Mouse (Mus musculus) heart, embryonic 11.5 days (tissue): ENCODE measurements around the gene Anks1. TPM values are rescaled to one million over a fixed set of nuclear protein-coding genes. Genes with fewer than 3 reads are reported as not detected.

Experiments used
- ATAC-seq: fragments of 200-750 bp; cut with Nextera tagmentation; replicated peaks from 2 replicates; pipeline ENCODE4 v1.8.0; 2017; ENCODE audit warnings: moderate library complexity; ENCODE audit not compliant: insufficient number of reproducible peaks, low FRiP score, low TSS enrichment
- H3K27ac ChIP-seq: fragments of 300-500 bp; sonication (generic); 2 replicates; pipeline ENCODE4 v1.5.1; 2014; ENCODE audit warnings: mild to moderate bottlenecking, low read depth, low read length
- H3K27me3 ChIP-seq: fragments of 300-500 bp; sonication (generic); 2 replicates; pipeline ENCODE4 v1.6.1; 2014; ENCODE audit warnings: mild to moderate bottlenecking, low read length, mixed read lengths; ENCODE audit not compliant: control insufficient read depth, insufficient read depth
- H3K36me3 ChIP-seq: fragments of 300-500 bp; sonication (generic); 2 replicates; pipeline ENCODE4 v1.6.1; 2014; ENCODE audit warnings: mild to moderate bottlenecking, low read length, moderate library complexity, mixed read lengths; ENCODE audit not compliant: control insufficient read depth, insufficient read depth
- H3K4me1 ChIP-seq: fragments of 300-500 bp; sonication (generic); 2 replicates; pipeline ENCODE4 v1.6.1; 2014; ENCODE audit warnings: low read length; ENCODE audit not compliant: control insufficient read depth, insufficient read depth
- H3K4me2 ChIP-seq: fragments of 300-500 bp; sonication (generic); 2 replicates; pipeline ENCODE4 v1.6.1; 2014; ENCODE audit warnings: mild to moderate bottlenecking, moderate library complexity
- H3K4me3 ChIP-seq: fragments of 300-500 bp; sonication (generic); 2 replicates; pipeline ENCODE4 v1.5.1; 2014; ENCODE audit warnings: low read depth, low read length
- H3K9ac ChIP-seq: fragments of 300-500 bp; sonication (generic); 2 replicates; pipeline ENCODE4 v1.6.1; 2014; ENCODE audit warnings: mild to moderate bottlenecking, low read depth, low read length, moderate library complexity
- H3K9me3 ChIP-seq: fragments of 300-500 bp; sonication (generic); replicated peaks from 2 replicates; pipeline ENCODE4 v1.6.1; 2016; ENCODE audit warnings: low read length; ENCODE audit not compliant: control insufficient read depth
- WGBS: fragments of 180-500 bp; shearing (Covaris S2); extraction: QIAGEN DNeasy Blood & Tissue Kit; methylation state at CpG from one replicate; pipeline ENCODE4 v1.1.7; 2014; ENCODE audit not compliant: insufficient replicate concordance; 5-methylcytosine and 5-hydroxymethylcytosine counted together
- polyA plus RNA-seq: library from polyadenylated mRNA; unstranded; fragments of >200 nt; fragmentation: Nextera tagmentation; extraction: Ambion mirVana; gene quantifications from 2 replicates; pipeline ENCODE4 v1.2.1, GENCODE M21; 2014

Anks1 gene
- polyA plus RNA-seq, 1 experiment from 2014 or later = 6.9 TPM

DNA sequence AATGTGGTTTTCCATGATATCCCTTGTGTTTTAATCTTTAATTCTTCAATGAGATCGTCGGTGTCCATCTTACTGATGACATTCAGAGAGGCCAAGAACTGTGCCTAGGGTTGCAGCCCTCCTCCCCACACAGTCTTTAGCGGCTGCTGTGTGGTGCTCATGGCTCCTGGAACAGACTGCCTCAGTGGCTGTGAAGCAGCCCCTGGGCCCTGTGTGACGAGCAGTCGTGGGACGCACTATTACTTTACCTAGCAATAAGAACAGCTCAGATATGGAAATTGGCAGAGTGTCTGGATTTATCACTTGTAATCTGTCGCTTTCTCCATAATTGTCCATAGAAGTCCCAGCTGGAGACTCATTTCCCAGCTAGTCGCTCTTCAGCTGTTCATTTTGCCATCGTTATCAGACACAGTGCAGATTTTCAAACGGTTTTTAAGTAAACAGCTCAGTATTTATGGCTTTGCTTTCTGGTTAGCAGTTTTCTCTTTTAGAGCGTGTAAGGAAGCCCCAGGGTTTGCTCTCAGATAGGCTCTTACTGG, 13.1 kb downstream of the Anks1 start:
- no peak for ATAC-seq
- Histone ChIP-seq H3K4me2 (no peak overlapping the region), H3K27ac (no peak overlapping the region), H3K36me3 (no peaks in the 10 kb centered on the region), H3K4me1 (peaks cover 8% of the 10 kb centered on the region), H3K4me3 (no peak overlapping the region), H3K9me3 (no peaks in the 10 kb centered on the region), H3K27me3 (no peaks in the 10 kb centered on the region), H3K9ac (no peak overlapping the region)
- 84% methylated on average over 11 of the region's 11 CpGs for WGBS

DNA sequence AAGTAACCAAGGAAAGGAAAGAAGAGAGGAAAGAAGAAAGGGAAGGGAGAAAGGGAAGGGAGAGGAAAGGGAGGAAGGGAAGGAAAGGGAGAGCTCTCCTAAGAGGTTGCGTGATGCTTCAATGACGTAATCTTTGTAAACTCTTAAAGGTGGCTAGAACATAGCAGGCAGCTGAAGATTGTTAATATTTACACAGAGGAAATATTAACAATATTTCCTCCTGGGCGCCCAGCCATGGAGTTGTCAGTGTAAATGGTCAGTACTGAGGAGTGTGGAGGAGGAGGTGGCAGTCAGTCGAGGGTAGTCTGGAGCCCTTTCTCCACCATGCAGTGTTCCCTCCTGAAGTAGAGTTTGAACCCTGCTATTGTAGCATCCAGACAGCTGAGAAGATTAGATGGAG, 15.9 kb downstream of the Anks1 start:
- no peak overlapping the region for H3K4me2 ChIP-seq
- no peak overlapping the region for H3K4me3 ChIP-seq
- no peak overlapping the region for H3K9ac ChIP-seq
- H3K9me3 ChIP-seq = no peaks in the 10 kb centered on the region
- no peak overlapping the region for H3K27ac ChIP-seq
- ATAC-seq = no peak
- 80% methylated on average over 4 of the region's 4 CpGs for WGBS
- H3K36me3 ChIP-seq = no peaks in the 10 kb centered on the region
- no peaks in the 10 kb centered on the region for H3K27me3 ChIP-seq
- peaks cover 8% of the 10 kb centered on the region; the same call in 1 of the 2 replicates for H3K4me1 ChIP-seq

GRCm38 (mm10) chr17:27925504-27925903, 16.4 kb downstream of the Anks1 start:
- Histone ChIP-seq H3K27me3 (no peaks in the 10 kb centered on the region), H3K27ac (no peak overlapping the region), H3K36me3 (no peaks in the 10 kb centered on the region), H3K9me3 (no peaks in the 10 kb centered on the region), H3K4me3 (no peak overlapping the region), H3K4me1 (peaks cover 8% of the 10 kb centered on the region; the same call in 1 of the 2 replicates), H3K9ac (no peak overlapping the region), H3K4me2 (no peak overlapping the region)
- 77% methylated on average over 7 of the region's 7 CpGs for WGBS
- no peak for ATAC-seq

DNA sequence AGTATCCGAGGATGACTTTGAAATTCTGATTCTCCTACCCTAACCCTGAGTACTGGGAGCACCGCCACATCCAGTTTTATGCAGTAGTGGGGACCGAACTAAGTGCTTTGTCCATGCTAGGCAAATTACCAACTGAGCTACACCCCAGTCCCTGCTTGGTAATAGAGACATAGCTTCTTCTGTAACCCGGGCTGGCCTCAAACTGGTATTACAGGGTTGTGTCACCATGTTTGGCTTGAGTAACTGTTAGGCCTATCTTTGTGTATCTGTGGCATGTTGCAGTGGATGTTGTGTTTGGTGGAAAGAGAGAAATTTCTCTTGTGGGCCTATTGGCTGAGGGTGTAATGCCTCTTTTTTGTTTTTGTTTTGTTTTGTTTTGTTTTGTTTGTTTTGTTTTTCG, 21.2 kb downstream of the Anks1 start:
- Histone ChIP-seq H3K4me1 (peaks cover 8% of the 10 kb centered on the region; the same call in 1 of the 2 replicates), H3K36me3 (no peaks in the 10 kb centered on the region), H3K27ac (no peak overlapping the region), H3K4me3 (no peak overlapping the region), H3K9ac (no peak overlapping the region), H3K9me3 (no peaks in the 10 kb centered on the region), H3K27me3 (no peaks in the 10 kb centered on the region), H3K4me2 (no peak overlapping the region)
- no peak for ATAC-seq
- WGBS = 89% methylated on average over 5 of the region's 5 CpGs

DNA sequence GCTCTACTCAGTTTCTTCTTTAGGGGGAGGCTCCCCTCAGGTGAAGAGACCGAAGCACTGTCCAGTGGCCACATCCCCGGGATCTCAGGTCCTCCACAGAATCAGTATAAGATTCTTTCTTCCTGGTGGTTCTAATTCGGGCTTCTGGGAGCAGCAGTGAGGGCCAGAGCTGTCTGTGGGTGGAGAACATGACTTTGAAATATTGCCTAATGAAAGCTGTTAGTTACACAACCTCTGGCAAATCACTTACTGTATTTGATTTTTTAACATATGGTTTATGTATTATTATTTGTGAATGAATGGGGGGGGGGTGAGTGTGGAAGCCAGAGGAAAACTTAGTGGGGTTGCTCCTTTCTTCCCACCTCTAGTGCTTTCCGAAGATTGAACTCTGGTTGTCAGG, 22.7 kb downstream of the Anks1 start:
- ATAC-seq = no peak
- Histone ChIP-seq H3K36me3 (no peaks in the 10 kb centered on the region), H3K4me3 (no peak overlapping the region), H3K4me2 (no peak overlapping the region), H3K27ac (no peak overlapping the region), H3K27me3 (no peaks in the 10 kb centered on the region), H3K4me1 (no peaks in the 10 kb centered on the region), H3K9ac (no peak overlapping the region), H3K9me3 (no peaks in the 10 kb centered on the region)
- 78% methylated on average over 4 of the region's 4 CpGs for WGBS

GRCm38 (mm10) chr17:27934136-27934910, 25.2 kb downstream of the Anks1 start:
- no peak overlapping the region for H3K9ac ChIP-seq
- H3K4me2 ChIP-seq = no peak overlapping the region
- no peaks in the 10 kb centered on the region for H3K36me3 ChIP-seq
- ATAC-seq = no peak
- peaks cover 15% of the 10 kb centered on the region for H3K4me1 ChIP-seq
- no peak overlapping the region for H3K27ac ChIP-seq
- no peaks in the 10 kb centered on the region for H3K9me3 ChIP-seq
- H3K27me3 ChIP-seq = no peaks in the 10 kb centered on the region
- WGBS = 85% methylated on average over 10 of the region's 10 CpGs
- H3K4me3 ChIP-seq = no peak overlapping the region

DNA sequence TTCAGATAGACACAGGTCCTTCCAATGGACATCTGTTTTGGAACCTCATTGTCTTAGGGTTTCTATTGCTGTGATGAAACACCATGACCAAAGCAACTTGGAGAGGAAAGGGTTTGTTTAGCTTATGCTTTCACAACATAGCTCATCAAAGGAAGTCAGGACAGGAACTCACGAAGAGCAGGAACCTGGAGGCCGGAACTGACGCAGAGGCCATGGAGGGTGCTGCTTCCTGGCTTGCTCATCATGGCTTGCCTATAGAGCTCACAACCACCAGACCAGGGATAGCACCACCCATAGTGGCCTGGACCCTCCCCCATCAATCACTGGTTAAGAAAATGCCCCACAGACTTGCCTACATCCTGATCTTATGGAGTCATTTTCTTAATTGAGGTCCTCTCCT, 26.0 kb downstream of the Anks1 start:
- H3K27me3 ChIP-seq = no peaks in the 10 kb centered on the region
- H3K36me3 ChIP-seq = no peaks in the 10 kb centered on the region
- H3K9ac ChIP-seq = no peak overlapping the region
- no peaks in the 10 kb centered on the region for H3K9me3 ChIP-seq
- 75% methylated on average over 3 of the region's 3 CpGs for WGBS
- H3K4me1 ChIP-seq = peaks cover 23% of the 10 kb centered on the region
- H3K27ac ChIP-seq = no peak overlapping the region
- no peak overlapping the region for H3K4me2 ChIP-seq
- ATAC-seq = no peak
- no peak overlapping the region for H3K4me3 ChIP-seq

- 72% methylated on average over 4 of the region's 4 CpGs for WGBS
- no peak overlapping the region for H3K4me2 ChIP-seq
- H3K4me1 ChIP-seq = peaks cover 36% of the 10 kb centered on the region
- H3K4me3 ChIP-seq = no peak overlapping the region
- H3K9ac ChIP-seq = no peak overlapping the region
- no peaks in the 10 kb centered on the region for H3K9me3 ChIP-seq
- H3K27me3 ChIP-seq = no peaks in the 10 kb centered on the region
- no peak overlapping the region for H3K27ac ChIP-seq
- ATAC-seq = no peak
- H3K36me3 ChIP-seq = no peaks in the 10 kb centered on the region
Measured at GRCm38 (mm10) chr17:27937054-27937615, 28.0 kb downstream of the Anks1 start.
